Mouse (Mus musculus): ENCODE measurements around the gene Slc39a11.

The Slc39a11 gene

DNA sequence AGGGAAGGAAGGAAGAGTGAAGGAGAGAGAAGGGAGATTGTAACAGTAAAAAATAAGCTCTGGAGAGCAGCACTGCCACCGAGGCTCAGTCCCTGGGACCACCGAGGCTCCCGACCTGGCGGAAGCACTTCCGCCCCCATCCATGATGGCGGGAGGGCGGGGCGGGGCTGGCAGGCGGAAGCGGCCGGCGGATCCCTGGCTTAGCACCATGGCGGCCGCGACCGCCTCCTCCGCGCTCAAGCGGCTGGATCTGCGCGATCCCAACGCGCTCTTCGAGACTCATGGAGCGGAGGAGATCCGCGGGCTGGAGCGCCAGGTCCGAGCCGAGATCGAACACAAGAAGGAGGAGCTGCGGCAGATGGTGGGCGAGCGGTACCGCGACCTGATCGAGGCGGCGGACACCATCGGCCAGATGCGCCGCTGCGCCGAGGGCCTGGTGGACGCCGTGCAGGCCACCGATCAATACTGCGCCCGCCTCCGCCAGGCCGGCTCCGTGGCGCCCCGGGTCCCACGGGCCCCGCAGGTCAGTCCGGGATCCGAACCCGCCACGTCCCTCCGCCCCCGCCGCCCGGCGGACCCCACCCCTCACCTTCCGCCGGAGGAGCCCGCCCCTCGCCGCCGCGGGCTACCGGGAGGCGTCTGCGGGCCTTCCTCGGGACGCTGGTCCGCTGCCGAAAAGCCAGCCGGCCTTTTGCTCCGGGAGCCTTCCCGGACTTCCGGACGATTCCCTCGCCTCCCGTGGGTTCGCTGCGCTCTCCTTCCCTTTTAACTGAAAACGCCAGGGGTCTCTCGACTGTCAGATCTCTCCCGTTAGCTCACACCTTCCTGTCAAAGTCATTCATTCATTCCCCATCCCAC lies at the start of gene Slc39a11:
Gene Slc39a11, minus strand, starts transcription at position 727 of the 858 bp plus-strand sequence.
- DNase-seq = peak; percentile 74

DNA sequence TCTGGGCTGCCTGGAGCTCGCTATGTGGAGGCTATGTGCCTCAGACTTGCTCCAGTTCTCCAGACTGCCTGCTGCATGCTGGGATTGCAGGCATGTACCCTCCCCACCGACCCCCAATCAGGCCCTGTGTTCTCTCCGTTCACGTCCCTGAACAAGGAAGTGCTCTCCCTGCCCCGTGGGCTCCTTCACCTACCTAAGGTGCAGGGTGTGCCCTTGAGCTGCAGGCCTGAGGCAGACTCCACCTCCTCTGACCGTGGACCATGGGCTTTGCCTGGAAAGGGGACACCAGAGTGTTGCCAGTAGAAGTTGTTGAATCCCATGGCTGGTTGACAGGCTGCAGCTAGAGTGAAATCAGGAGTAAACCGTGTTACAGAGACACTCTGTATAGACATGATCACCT lies 49.8 kb upstream of the Slc39a11 start:
- DNase-seq = no peak

DNA sequence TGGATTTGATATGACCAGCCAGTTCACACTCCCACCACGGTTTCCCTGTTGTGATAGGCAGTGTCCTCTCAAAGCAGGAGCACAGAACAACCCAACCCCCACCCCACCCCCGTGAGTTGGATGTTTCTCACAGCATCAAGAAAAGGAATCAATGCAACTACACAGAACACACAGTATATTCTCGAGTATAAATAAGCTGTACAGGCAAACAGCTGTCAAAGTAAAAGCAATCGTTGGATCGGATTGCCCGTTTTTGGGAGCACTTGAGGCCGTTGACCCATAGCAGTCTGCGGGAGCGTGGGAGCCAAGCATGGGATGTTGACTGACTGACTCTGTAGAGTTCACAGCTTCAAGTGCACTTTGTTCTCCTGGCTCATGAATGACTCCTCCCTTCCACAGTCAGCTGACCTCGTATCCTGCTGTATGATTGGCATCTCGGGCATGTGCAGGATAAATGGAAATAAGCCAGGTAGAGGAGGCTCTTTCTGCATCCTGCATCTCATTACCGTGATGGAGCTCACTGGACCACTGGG lies 48.2 kb upstream of the Slc39a11 start:
- DNase-seq = peak; percentile 66

DNA sequence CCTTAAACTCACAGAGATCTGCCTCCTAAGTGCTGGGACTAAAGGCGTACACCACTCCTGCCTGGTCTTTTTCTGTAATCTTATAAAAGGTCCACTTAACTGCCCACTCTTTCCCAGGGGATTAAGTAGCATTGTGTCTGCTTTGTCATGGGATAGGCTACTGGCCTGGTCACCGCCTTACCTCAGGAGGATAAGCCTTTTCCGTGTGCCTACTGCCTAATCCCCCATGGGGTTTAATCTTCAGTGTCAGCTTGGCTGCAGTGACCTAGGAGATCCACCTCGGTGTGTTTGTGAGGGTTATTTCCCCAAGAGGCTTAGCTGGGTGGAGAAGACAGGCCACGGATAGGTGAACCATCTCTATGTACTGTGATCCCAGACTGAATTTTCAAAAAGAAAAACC lies 47.7 kb upstream of the Slc39a11 start:
- DNase-seq = no peak

DNA sequence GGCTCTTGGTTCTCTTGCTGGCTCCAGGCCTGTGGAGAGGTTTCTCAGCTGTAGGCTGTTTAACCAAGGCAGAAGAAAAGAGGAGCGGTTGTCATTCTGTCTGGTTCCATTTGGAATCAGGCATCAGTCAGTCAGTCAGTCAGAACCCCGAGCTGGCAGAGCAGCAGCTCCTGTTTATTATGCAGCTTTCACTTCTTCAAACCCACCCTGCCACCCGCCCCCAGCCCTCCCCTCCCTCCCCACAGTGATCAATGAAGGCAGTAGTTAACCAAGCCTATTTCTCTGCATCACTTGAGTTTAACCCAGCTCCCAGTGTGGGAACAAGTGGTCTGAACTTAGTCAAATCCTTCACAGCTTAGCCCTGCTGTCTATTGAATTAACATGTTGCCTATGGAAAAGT lies 42.0 kb upstream of the Slc39a11 start:
- DNase-seq = no peak

DNA sequence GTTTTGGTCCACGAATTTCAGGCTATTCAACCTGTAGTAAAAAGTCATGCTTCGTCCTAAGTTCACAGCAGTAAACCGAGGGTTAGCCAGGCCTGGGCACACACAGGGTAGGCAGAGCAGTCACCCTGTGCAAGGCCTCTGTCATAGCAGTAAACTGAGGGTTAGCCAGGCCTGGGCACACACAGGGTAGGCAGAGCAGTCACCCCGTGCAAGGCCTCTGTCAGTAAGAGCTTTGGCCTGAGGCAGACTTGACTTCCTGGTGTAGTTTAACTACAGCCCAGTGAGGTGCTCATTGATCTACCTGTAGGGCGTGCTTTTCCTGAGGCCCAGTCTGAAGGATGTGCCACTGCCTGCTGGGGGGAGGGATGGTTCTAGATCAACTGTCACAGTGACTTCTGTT lies 41.4 kb upstream of the Slc39a11 start:
- DNase-seq = no peak

DNA sequence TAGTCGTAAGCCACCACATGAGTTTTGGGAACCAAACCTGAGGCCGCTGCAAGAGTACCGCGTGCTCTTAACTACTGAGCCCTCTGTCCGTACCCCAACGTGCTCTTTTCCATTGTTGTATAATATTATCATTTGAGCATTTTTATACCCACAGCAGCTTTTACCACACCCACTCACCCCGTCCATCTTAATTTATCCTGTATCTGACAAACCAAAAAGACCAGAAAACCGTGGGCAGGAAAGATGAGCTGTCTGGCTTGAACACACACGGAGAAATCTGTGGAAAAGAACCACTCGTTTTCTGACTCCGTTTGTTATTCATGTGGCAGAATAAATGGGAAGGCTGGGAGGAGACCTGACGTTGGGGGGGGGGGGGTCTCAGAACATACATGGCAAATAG lies 40.6 kb upstream of the Slc39a11 start:
- DNase-seq = no peak

DNA sequence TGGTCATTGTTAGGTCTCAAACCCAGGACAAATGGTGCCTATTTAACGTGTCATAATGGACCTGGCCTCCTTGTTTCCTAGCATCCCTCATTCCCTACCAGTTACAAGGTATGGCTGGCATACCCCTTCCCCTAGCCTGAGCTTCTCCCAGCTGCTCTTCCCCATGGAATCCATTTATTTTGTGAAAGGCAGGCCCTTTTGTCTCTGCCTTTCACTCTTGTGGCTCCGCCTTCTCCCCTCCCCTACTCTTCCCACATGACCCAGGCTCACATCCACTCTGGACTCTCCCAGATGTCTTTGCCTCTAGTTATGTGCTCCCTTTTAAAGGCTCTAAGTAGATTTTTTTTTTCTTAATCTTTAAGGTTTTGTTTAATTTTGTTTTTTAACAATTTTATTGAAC lies 37.2 kb upstream of the Slc39a11 start:
- DNase-seq = peak; percentile 59

DNA sequence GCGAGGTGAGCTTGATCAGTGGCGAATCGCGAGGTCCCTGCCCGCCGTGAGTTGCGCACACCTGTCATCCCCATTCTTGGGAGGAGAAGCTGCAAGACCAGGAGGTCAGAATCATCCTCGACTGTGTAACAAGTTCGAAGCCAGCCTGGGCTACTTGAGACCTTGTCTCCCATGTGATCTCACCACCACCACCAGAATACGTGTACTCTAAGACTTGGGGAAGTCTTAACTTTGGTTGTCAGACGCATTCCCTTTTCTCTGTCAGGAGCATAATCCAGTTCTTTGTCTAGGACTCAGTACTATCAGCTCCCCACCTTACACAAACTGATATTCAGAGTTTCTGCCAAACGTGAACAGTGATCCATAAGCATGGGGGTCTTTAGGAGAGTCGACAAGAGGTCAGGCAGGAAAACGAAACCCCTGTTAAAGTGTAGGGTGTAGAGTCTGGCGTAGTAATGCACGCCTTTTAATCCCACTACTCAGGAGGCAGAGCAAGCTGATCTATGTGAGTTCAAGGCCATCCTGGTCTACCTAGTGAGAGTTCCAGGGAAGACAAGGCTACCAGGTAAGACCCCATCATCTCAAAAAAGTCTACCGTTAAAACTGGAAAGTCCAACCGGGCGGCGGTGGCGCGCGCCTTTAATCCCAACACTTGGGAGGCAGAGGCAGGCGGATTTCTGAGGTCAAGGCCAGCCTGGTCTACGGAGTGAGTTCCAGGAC lies 35.0 kb upstream of the Slc39a11 start:
- no peak for DNase-seq

DNA sequence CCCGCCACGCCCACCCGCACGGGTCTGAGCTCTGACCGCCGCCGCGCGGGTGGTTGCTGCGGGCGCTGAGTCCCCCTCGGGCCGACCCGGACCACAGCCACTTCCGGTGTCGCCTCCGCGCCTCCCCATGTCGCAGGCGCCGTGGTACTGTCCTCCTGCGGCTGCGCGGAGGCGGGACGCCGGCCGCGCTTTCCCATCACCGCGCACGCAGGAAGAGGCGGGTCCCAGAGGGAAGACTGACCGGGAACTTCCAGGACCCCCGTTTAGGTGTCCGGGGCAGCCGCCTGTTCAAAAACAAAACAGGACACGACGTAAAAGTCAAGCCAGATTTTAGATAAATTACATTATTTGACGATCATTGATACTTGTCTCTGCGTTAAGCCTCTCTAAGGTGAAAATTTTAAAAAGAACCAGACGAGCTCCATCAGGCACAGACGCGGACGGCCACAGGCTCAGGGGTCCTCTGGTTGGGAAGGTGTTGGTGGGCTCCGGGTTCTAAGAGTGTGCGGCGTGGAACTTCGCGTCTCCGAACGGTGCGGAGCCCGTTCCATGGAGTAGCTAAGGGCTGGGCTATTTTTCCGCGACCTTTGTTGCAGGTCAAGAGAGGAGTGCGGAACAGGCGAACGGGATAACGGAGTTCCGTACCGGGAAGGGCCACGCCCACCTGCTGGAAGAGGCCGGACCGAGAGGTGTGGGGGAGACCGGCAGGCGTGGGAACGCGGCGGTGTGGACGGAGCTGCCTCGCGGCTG lies 34.3 kb upstream of the Slc39a11 start, which contains the start of the genes Fam104a and D11Wsu47e:
Gene Fam104a, minus strand, starts transcription at position 199 of the 750 bp plus-strand sequence.
Gene D11Wsu47e, plus strand, starts transcription at position 456 of the 750 bp plus-strand sequence.
- DNase-seq = peak; percentile 97

DNA sequence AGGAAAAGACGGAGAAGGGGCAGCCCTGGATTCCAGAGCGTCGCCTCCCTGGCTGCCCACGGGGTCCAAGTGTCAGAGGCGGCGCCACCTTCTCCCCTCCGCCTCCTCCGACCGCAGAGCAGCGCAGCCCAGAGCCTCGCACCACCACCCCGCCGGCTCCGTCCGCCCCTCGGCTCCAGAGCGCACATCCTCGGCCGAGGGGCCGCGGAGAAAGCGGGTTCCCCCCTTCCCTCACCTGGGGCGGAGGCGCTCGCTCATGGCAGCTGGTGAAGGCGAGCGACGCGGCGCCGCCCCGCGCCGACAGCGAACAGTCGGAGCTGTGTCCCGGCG lies 33.7 kb upstream of the Slc39a11 start:
- no peak for DNase-seq

DNA sequence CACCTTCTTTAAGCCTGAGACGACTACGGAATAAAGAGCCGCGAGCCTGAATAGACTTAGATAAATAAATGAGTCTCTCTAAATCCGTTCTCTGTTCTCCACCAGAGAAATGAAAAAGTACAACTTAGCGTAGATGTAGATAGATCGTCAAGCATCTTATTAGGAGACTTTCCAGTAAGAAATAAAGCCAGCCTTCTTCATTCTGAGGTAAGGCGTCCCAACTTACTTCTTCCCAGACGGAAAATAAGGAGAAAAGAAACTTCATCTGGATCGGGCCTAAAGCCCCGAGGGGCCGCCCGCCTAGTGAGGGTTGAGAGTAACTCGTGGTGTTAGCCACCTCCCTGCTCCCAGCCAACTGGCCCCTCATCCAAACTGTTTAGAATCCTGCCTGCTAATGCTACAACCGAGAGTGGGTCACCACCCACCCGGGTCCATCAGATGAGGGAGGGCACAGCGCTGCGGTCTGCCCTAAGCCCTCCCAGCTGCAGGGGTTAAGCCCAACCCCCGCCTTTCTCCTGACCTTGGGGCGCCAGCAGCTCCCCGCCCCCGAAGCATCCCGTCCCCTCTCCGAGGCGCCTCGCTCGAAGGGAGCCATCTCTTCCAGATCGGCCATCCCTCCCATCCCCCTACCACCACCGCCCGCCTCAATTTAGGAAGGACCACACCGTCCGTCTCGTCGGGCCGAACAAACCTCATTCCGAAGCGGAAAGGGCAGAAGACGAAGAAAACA lies 33.2 kb upstream of the Slc39a11 start:
- peak; percentile 82 for DNase-seq

DNA sequence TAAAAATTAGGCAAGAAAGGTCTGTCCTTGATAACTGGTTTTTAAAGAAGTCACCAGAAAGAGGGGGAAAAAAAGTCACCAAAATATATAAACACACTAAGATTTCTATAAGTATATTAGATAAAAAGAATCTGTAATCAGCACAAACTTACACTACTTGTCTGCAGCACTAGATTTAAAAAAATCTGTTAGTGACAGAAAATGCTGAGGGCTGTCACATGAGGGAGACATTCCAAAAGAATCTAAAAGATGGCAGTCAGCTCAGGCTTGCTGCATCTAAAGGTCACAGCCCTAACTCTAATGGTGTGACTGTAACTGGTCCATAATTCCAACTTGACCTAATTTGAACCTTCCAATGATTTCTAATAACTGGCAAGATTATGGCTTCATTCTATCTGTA lies 32.1 kb upstream of the Slc39a11 start:
- no peak for DNase-seq

DNA sequence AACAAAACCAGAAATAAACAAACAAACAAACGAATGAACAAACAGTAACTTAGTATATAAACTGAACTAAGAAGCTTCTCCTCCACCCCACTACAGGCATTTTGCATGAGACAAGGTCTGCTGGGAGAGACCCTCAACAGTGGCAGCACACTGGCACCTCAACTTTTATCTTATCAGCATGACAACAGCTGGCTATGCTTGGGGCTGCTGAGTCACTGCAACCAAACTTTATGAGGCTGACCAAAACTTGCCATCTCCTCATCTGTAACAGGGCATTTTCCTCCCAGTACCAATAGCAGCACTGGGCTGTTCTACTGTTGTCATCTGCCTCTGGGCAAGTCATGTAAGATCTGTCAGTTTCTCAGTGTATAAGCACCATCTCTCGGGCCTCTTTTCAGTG lies 31.1 kb upstream of the Slc39a11 start:
- no peak for DNase-seq

DNA sequence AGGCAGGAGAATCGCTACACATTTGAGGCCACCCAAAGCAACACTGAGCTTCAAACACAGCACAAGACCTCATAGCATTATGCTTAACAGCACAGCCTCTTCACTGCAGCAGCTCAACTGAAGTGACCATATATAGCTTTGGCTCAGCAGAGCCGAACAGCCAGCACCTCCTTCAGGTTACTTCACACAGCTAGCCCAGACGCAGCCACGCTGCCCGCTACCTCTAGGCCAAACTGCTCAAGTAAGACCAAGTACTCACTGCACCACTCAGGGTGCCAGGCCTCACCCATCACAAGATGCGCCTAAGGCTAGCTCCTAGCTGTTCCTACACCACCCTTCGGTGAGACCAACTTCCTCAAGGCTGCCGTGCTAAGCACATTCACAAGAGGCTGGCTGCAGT lies 28.5 kb upstream of the Slc39a11 start:
- DNase-seq = no peak

DNA sequence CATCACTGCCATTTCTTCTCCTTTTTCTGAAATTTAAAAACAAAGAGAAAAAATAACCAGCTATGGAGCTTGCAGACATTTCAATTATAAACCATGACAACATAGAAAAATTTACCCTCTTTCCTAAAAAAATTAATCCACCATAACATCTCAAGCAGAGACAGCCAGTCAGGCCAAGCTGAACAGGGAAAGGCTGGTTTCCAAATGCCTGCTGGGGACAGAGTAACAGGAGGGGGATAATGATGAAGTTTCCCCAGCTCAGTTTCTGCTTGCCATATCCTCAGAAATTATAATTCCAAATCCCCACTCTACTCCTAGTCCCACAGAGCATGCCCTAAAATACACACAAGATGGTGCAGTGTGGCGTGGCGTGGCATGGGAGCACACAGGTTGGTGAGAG lies 27.5 kb upstream of the Slc39a11 start:
- DNase-seq = no peak

DNA sequence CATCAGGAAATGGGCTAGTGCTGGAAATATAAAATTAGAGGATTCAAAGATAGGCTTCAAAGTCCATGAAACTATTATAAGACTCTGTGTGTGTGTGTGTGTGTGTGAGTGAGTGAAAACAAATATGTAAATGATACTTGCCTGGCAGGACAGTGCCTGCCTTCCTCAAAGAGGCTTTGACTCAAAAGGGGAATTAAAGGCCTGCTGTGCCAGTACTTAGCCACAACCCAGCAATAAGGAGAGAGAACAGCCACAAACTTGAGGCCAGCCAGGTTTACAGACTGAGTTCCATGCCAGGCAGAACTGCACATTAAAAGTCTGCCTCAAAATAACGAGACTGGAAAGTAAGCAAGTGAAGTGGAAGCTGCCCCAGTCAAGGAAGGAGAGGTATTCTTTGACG lies 27.0 kb upstream of the Slc39a11 start:
- no peak for DNase-seq

DNA sequence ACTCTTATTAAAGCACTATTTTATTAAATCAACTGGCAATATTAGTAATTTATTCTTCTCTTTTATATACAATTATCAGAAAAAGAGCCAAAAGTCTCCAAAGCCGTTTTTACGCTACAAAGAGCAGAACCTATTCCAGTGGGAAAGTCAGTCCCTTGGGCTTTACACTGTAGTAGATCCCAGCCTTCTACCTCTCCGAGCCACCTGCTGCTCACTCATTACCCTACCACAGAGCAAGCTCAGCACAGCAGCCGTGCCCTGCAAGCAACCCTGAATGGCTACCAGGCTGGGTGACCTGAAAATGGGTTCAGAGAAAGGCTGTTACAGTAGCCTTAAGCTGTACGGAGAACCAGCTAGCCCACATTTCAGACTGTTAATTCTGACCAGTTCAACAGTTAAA lies 24.7 kb upstream of the Slc39a11 start:
- no peak for DNase-seq

DNA sequence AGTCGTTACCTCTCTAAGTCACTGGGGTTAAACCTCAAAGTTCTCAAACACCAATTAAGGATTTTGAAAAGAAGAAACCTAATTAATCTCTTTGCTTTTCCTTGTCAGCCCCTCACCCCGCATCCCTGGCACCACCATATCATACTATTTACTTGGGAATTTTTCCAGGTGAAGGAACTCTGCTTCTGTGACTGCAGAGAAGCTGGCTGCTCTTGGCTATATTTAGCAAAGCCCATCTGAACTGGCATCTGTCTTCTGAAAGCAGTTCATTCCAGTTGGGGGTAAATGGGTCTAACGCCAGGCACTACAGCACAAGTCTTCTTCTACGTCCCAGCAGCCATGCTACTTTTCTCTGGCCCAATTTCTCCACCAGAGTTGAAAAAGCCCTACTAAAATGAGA lies 23.7 kb upstream of the Slc39a11 start:
- DNase-seq = no peak

DNA sequence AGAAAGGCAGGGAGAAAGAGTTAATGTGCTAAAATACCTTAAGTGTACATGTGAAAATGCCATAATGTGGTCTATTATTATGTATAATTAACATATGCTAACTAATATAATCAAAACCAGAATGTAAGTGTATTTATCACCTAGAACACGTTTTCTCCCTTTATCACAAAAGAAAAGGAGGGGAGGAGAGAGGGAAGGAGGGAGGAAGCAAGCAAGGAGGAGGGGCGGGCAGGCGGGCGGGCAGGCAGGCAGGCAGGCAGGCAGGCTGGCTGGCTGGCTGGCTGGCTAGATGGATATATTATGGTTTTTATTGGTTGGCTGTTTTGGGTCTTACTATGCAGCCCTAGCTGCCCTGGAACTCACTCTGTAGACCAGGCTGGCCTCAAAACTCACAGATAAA lies 19.8 kb upstream of the Slc39a11 start:
- DNase-seq = no peak

DNA sequence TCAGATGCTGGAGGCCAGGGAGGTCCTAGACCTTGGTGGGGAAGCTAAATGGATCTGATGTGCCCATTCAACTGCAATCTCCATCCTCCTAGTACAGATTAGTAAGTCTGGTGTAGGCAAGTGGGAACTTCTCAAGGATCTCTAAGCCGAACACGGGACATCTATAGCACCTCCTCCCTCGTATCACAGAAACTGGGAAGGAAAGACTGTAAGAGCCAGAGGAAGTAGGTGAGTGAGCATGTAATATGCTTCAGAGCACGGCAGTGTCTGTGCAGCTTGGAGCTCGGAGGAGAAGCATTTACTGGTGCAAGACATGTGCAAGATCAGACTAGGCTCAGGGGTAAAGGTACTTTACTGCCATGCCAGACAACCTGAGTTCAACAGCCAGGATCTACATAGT lies 19.0 kb upstream of the Slc39a11 start:
- DNase-seq = no peak

DNA sequence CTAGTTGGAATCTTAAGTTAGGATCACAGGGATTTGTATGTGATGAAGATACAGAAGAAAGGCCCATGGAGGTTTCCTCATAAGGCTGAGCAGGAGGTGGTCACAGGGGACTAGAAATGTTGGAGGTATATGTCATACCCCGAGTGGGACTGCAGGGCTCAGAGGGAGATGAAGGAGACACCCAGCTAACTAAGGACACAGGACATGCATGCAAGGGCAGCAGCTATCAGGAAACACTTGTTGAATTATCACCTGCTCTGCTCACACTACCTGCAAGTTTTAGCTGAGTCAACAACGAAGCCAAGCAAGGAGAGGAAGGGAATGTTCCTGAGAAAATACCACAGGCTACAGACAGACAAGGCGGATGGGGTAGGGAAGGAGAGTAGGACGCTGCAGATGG lies 17.8 kb upstream of the Slc39a11 start:
- no peak for DNase-seq

DNA sequence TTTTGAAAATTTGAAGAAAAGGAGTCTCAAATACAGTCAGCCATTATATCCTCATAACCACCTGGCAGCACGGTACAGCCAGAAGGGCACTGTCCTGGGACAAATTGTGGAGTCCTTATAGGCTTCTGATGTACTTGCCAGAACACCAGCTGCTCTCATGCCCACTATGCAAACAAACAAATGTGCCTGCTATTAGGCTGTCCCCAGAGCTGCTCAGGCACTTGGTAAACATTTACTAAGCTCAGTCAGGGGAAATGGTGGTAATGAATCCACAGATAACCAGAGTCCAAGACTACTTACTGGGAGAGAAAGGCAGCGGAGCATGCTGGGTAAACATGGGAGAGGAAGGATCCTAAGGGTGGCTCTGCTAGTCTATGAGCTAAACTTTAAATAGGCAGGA lies 17.2 kb upstream of the Slc39a11 start:
- DNase-seq = no peak

Data from lung, postnatal 10 days (tissue).